11 mouse cellular contexts compared by ENCODE assay signal in the genomic region with DNA sequence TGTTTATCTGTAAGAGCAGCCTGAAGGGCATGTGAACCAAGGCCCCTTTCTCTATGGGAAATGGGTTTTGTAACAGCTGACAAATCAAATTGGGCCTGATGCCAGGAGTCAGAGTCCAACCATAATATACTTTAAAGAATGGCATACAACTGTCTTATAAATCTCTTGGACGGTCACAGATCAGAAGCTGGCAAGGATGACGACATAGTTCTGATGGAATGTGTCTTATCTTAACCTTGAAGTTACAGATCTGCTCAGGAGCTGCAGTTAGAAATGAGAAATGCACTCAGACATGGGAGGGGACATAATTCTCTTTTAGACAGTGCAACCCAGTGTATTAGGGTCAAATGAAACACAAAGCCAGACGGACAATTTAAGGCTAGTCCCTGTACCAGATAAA. TPM values are rescaled to one million over a fixed set of nuclear protein-coding genes. Genes with fewer than 3 reads are reported as not detected.
DNase-seq lines count a peak whose midpoint lies in the region; ATAC-seq and TF ChIP-seq lines count a peak whose summit lies in the region.
"Had no signal": no experiment of that assay in that cellular context is flagged by ENCODE, and none has a peak within 500 bp of the region (broad histone marks: within the 10 kb centered on the region; RNA-seq: fewer than 3 reads in every experiment).

No protein-coding gene starts in this region.

- peaks cover 30% of the 10 kb centered on the region for H3K4me1 ChIP-seq in midbrain, embryonic 13.5 days (replicated peaks)
- peaks cover 5% of the 10 kb centered on the region for H3K4me1 ChIP-seq in midbrain, embryonic 11.5 days (ENCODE audit: control insufficient read depth, insufficient read depth, low read length)
- H3K4me1 ChIP-seq in heart, embryonic 16.5 days (ENCODE audit: control insufficient read depth, insufficient read depth, low read length): peaks cover 21% of the 10 kb centered on the region
- peaks cover 5% of the 10 kb centered on the region; the same call in 1 of the 2 replicates for H3K4me1 ChIP-seq in neural tube, embryonic 14.5 days (ENCODE audit: control insufficient read depth, insufficient read depth, low read length)
- H3K4me1 ChIP-seq in forebrain, embryonic 15.5 days: peaks cover 10% of the 10 kb centered on the region

- ATAC-seq in midbrain, embryonic 13.5 days: no peak
- no peak for ATAC-seq in midbrain, embryonic 11.5 days (ENCODE audit: low FRiP score)
- ATAC-seq in heart, embryonic 16.5 days (replicated peaks; ENCODE audit: extremely low read depth, insufficient read depth, low FRiP score): 0 out of 2 replicates have a peak, but pooled peaks have one; percentile 49
- ATAC-seq in neural tube, embryonic 14.5 days (ENCODE audit: low read depth): no peak
- no peak for ATAC-seq in forebrain, embryonic 15.5 days (replicated peaks)

- no peak overlapping the region for H3K4me2 ChIP-seq in midbrain, embryonic 13.5 days (replicated peaks)
- no peak overlapping the region for H3K4me2 ChIP-seq in midbrain, embryonic 11.5 days
- H3K4me2 ChIP-seq in heart, embryonic 16.5 days (ENCODE audit: low read depth, low read length): no peak overlapping the region
- H3K4me2 ChIP-seq in neural tube, embryonic 14.5 days (ENCODE audit: low read depth, low read length): no peak overlapping the region
- H3K4me2 ChIP-seq in forebrain, embryonic 15.5 days (replicated peaks): no peak overlapping the region

- TF ChIP-seq CTCF in left cerebral cortex, adult 2 months (IDR thresholded peaks at IDR 0.05): no peak

- no peak overlapping the region for H3K9ac ChIP-seq in midbrain, embryonic 13.5 days (replicated peaks)
- no peak overlapping the region for H3K9ac ChIP-seq in midbrain, embryonic 11.5 days (ENCODE audit: low read length)
- H3K9ac ChIP-seq in heart, embryonic 16.5 days (ENCODE audit: low read length): no peak overlapping the region
- no peak overlapping the region for H3K9ac ChIP-seq in neural tube, embryonic 14.5 days (replicated peaks; ENCODE audit: low read depth, low read length)
- no peak overlapping the region for H3K9ac ChIP-seq in forebrain, embryonic 15.5 days (replicated peaks)

- intact Hi-C loops in left cerebral cortex, adult 2 months (cut with DNase I): no loop called here

- H3K4me3 ChIP-seq in midbrain, embryonic 13.5 days (replicated peaks): no peak overlapping the region
- no peak overlapping the region for H3K4me3 ChIP-seq in midbrain, embryonic 11.5 days (ENCODE audit: low read depth, low read length)
- no peak overlapping the region for H3K4me3 ChIP-seq in heart, embryonic 16.5 days (ENCODE audit: low read length)
- H3K4me3 ChIP-seq in neural tube, embryonic 14.5 days (ENCODE audit: low read depth, low read length): no peak overlapping the region
- no peak overlapping the region for H3K4me3 ChIP-seq in left cerebral cortex, adult 2 months
- no peak overlapping the region for H3K4me3 ChIP-seq in forebrain, embryonic 15.5 days
- H3K4me3 ChIP-seq: midbrain, embryonic 10.5 days had no signal

- no peak for DNase-seq in midbrain, embryonic 11.5 days (ENCODE audit: low spot score, missing footprints)
- peak; percentile 82 for DNase-seq in adrenal gland, adult 8-10 months
- no peak for DNase-seq in left cerebral cortex, adult 2 months (ENCODE audit: extremely low spot score in 1 of 2, low spot score in 2 of 2)
- no peak for DNase-seq in embryo, embryonic 10 days (ENCODE audit: low spot score)
- DNase-seq: cerebellum, adult 9-10 months; right cerebral cortex, postnatal 25 days had no signal

- WGBS in midbrain, embryonic 13.5 days: 57% methylated on average over 3 of the region's 3 CpGs
- 86% methylated on average over 3 of the region's 3 CpGs for WGBS in midbrain, embryonic 11.5 days
- WGBS in heart, embryonic 16.5 days: 7% methylated on average over 3 of the region's 3 CpGs
- 36% methylated on average over 3 of the region's 3 CpGs for WGBS in neural tube, embryonic 14.5 days
- WGBS in forebrain, embryonic 15.5 days: 62% methylated on average over 3 of the region's 3 CpGs

- 0 out of 2 replicates have a peak, but pooled peaks cover 4% of the 10 kb centered on the region for H3K36me3 ChIP-seq in midbrain, embryonic 13.5 days
- H3K36me3 ChIP-seq in midbrain, embryonic 11.5 days (ENCODE audit: control insufficient read depth, insufficient read depth, low read length): no peaks in the 10 kb centered on the region
- no peaks in the 10 kb centered on the region for H3K36me3 ChIP-seq in heart, embryonic 16.5 days (ENCODE audit: control insufficient read depth, insufficient read depth)
- no peaks in the 10 kb centered on the region for H3K36me3 ChIP-seq in neural tube, embryonic 14.5 days (ENCODE audit: control insufficient read depth, insufficient read depth, low read length)
- no peaks in the 10 kb centered on the region for H3K36me3 ChIP-seq in forebrain, embryonic 15.5 days

- H3K9me3 ChIP-seq in midbrain, embryonic 13.5 days: no peaks in the 10 kb centered on the region
- no peaks in the 10 kb centered on the region for H3K9me3 ChIP-seq in midbrain, embryonic 11.5 days (ENCODE audit: control insufficient read depth, low read length)
- no peaks in the 10 kb centered on the region for H3K9me3 ChIP-seq in heart, embryonic 16.5 days (replicated peaks; ENCODE audit: control insufficient read depth, low read length)
- no peaks in the 10 kb centered on the region for H3K9me3 ChIP-seq in neural tube, embryonic 14.5 days (ENCODE audit: control insufficient read depth, low read length)
- H3K9me3 ChIP-seq in forebrain, embryonic 15.5 days: no peaks in the 10 kb centered on the region
- H3K9me3 ChIP-seq: midbrain, embryonic 10.5 days had no signal

- peak overlapping the region; percentile 39; the same call in 1 of the 2 replicates for H3K27ac ChIP-seq in midbrain, embryonic 13.5 days
- H3K27ac ChIP-seq in midbrain, embryonic 11.5 days (ENCODE audit: low read depth, low read length): no peak overlapping the region
- H3K27ac ChIP-seq in heart, embryonic 16.5 days (ENCODE audit: low read length): peak overlapping the region; percentile 75
- peak overlapping the region; percentile 55; the same call in 1 of the 2 replicates for H3K27ac ChIP-seq in neural tube, embryonic 14.5 days (ENCODE audit: low read depth, low read length)
- H3K27ac ChIP-seq in left cerebral cortex, adult 2 months: no peak overlapping the region
- H3K27ac ChIP-seq in forebrain, embryonic 15.5 days (replicated peaks): no peak overlapping the region
- H3K27ac ChIP-seq: midbrain, embryonic 10.5 days had no signal

- no peaks in the 10 kb centered on the region for H3K27me3 ChIP-seq in midbrain, embryonic 13.5 days
- H3K27me3 ChIP-seq in midbrain, embryonic 11.5 days (ENCODE audit: control insufficient read depth, insufficient read depth, low read length): no peaks in the 10 kb centered on the region
- no peaks in the 10 kb centered on the region for H3K27me3 ChIP-seq in heart, embryonic 16.5 days (ENCODE audit: control insufficient read depth, insufficient read depth, low read length)
- H3K27me3 ChIP-seq in neural tube, embryonic 14.5 days (ENCODE audit: control insufficient read depth, insufficient read depth, low read length): no peaks in the 10 kb centered on the region
- no peaks in the 10 kb centered on the region for H3K27me3 ChIP-seq in forebrain, embryonic 15.5 days

RNA-seq across cellular contexts. Expression of gene Cbx5, which starts 18.8 kb away (rescaled TPM):
- polyA plus RNA-seq in midbrain, embryonic 13.5 days (2015; fragmentation: Nextera tagmentation; extraction: Ambion mirVana): 146 and 164 TPM in 2 replicates
- 206 and 218 TPM in 2 replicates for polyA plus RNA-seq in midbrain, embryonic 11.5 days (2014; fragmentation: Nextera tagmentation; extraction: Ambion mirVana)
- 100 to 1,000 TPM in 1 of 4 experiments, 10 to 100 TPM in 3; 74.3 to 104 (median 93.3) TPM for total RNA-seq in adrenal gland, adult 8-10 months (2022)
- polyA plus RNA-seq in heart, embryonic 16.5 days (2015; fragmentation: Nextera tagmentation; extraction: Ambion mirVana): 70.4 and 81.2 TPM in 2 replicates
- 132 and 143 TPM in 2 replicates for polyA plus RNA-seq in neural tube, embryonic 14.5 days (2014; fragmentation: Nextera tagmentation; extraction: Ambion mirVana)
- total RNA-seq in left cerebral cortex, adult 2 months (2021): 100 to 1,000 TPM; 171 to 176 TPM
- polyA plus RNA-seq in forebrain, embryonic 15.5 days (2015; fragmentation: Nextera tagmentation; extraction: Ambion mirVana): 134 and 139 TPM in 2 replicates

RNA-seq across cellular contexts. Expression of gene Hnrnpa1, which starts 19.4 kb away (rescaled TPM):
- polyA plus RNA-seq in midbrain, embryonic 13.5 days (2015; fragmentation: Nextera tagmentation; extraction: Ambion mirVana): 1,022 and 1,113 TPM in 2 replicates
- 1,348 and 1,391 TPM in 2 replicates for polyA plus RNA-seq in midbrain, embryonic 11.5 days (2014; fragmentation: Nextera tagmentation; extraction: Ambion mirVana)
- total RNA-seq in adrenal gland, adult 8-10 months (2022): 100 to 1,000 TPM; 151 to 278 (median 211) TPM
- polyA plus RNA-seq in heart, embryonic 16.5 days (2015; fragmentation: Nextera tagmentation; extraction: Ambion mirVana): 344 and 353 TPM in 2 replicates
- polyA plus RNA-seq in neural tube, embryonic 14.5 days (2014; fragmentation: Nextera tagmentation; extraction: Ambion mirVana): 635 and 713 TPM in 2 replicates
- total RNA-seq in left cerebral cortex, adult 2 months (2021): 100 to 1,000 TPM; 233 to 247 TPM
- 995 and 1,028 TPM in 2 replicates for polyA plus RNA-seq in forebrain, embryonic 15.5 days (2015; fragmentation: Nextera tagmentation; extraction: Ambion mirVana)

RNA-seq across cellular contexts. Expression of gene Nfe2, which starts 37.4 kb away (rescaled TPM):
- polyA plus RNA-seq in midbrain, embryonic 13.5 days (2015; fragmentation: Nextera tagmentation; extraction: Ambion mirVana): 0.75 and 0.82 TPM in 2 replicates
- 6.8 and 6.9 TPM in 2 replicates for polyA plus RNA-seq in midbrain, embryonic 11.5 days (2014; fragmentation: Nextera tagmentation; extraction: Ambion mirVana)
- total RNA-seq in adrenal gland, adult 8-10 months (2022): under 1 TPM in 3 of 4 experiments, not detected in 1; 0.24 to 0.44 (median 0.37) TPM
- polyA plus RNA-seq in heart, embryonic 16.5 days (2015; fragmentation: Nextera tagmentation; extraction: Ambion mirVana): 3.3 and 3.9 TPM in 2 replicates
- 1.9 and 2.0 TPM in 2 replicates for polyA plus RNA-seq in neural tube, embryonic 14.5 days (2014; fragmentation: Nextera tagmentation; extraction: Ambion mirVana)
- total RNA-seq in left cerebral cortex, adult 2 months (2021): not detected
- 0.38 and 0.63 TPM in 2 replicates for polyA plus RNA-seq in forebrain, embryonic 15.5 days (2015; fragmentation: Nextera tagmentation; extraction: Ambion mirVana)

RNA-seq across cellular contexts. Expression of gene Copz1, which starts 51.7 kb away (rescaled TPM):
- 218 and 221 TPM in 2 replicates for polyA plus RNA-seq in midbrain, embryonic 13.5 days (2015; fragmentation: Nextera tagmentation; extraction: Ambion mirVana)
- polyA plus RNA-seq in midbrain, embryonic 11.5 days (2014; fragmentation: Nextera tagmentation; extraction: Ambion mirVana): 286 and 307 TPM in 2 replicates
- total RNA-seq in adrenal gland, adult 8-10 months (2022): 100 to 1,000 TPM; 156 to 167 (median 161) TPM
- 155 and 161 TPM in 2 replicates for polyA plus RNA-seq in heart, embryonic 16.5 days (2015; fragmentation: Nextera tagmentation; extraction: Ambion mirVana)
- 195 and 216 TPM in 2 replicates for polyA plus RNA-seq in neural tube, embryonic 14.5 days (2014; fragmentation: Nextera tagmentation; extraction: Ambion mirVana)
- total RNA-seq in left cerebral cortex, adult 2 months (2021): 10 to 100 TPM; 85.5 to 93.0 TPM
- 215 and 220 TPM in 2 replicates for polyA plus RNA-seq in forebrain, embryonic 15.5 days (2015; fragmentation: Nextera tagmentation; extraction: Ambion mirVana)

RNA-seq across cellular contexts. Expression of gene Smug1, which starts 53.9 kb away (rescaled TPM):
- polyA plus RNA-seq in midbrain, embryonic 13.5 days (2015; fragmentation: Nextera tagmentation; extraction: Ambion mirVana): 26.8 and 27.7 TPM in 2 replicates
- 26.5 and 27.2 TPM in 2 replicates for polyA plus RNA-seq in midbrain, embryonic 11.5 days (2014; fragmentation: Nextera tagmentation; extraction: Ambion mirVana)
- total RNA-seq in adrenal gland, adult 8-10 months (2022): 10 to 100 TPM; 14.3 to 22.9 (median 15.7) TPM
- polyA plus RNA-seq in heart, embryonic 16.5 days (2015; fragmentation: Nextera tagmentation; extraction: Ambion mirVana): 14.9 and 17.1 TPM in 2 replicates
- 19.2 and 28.0 TPM in 2 replicates for polyA plus RNA-seq in neural tube, embryonic 14.5 days (2014; fragmentation: Nextera tagmentation; extraction: Ambion mirVana)
- 10 to 100 TPM; 20.7 to 23.2 TPM for total RNA-seq in left cerebral cortex, adult 2 months (2021)
- 24.7 and 26.8 TPM in 2 replicates for polyA plus RNA-seq in forebrain, embryonic 15.5 days (2015; fragmentation: Nextera tagmentation; extraction: Ambion mirVana)

Comparison
In these comparisons a context has a peak if more than half of its experiments do, and no peak if none do; other contexts are left out.
1. H3K27ac ChIP-seq: peak in midbrain, embryonic 13.5 days (single experiment), heart, embryonic 16.5 days (single experiment) and neural tube, embryonic 14.5 days (single experiment); none in midbrain, embryonic 11.5 days (single experiment), left cerebral cortex, adult 2 months (single experiment) and forebrain, embryonic 15.5 days (single experiment).